Mouse (Mus musculus) liver, adult 2 months (tissue): ENCODE measurements around the gene Kcnb1.

Experiments used
- CTCF ChIP-seq: fragments of 200-500 bp; IDR thresholded peaks from 2 replicates; pipeline ENCODE4 v1.5.1; 2011; ENCODE audit warnings: low read depth, low read length, control low read depth
- POLR2A ChIP-seq: fragments of 200-500 bp; IDR thresholded peaks from 2 replicates; pipeline ENCODE4 v1.6.1; 2011; ENCODE audit warnings: low read length, control low read depth; ENCODE audit not compliant: insufficient read depth; ENCODE audit errors: extremely low read depth

DNA sequence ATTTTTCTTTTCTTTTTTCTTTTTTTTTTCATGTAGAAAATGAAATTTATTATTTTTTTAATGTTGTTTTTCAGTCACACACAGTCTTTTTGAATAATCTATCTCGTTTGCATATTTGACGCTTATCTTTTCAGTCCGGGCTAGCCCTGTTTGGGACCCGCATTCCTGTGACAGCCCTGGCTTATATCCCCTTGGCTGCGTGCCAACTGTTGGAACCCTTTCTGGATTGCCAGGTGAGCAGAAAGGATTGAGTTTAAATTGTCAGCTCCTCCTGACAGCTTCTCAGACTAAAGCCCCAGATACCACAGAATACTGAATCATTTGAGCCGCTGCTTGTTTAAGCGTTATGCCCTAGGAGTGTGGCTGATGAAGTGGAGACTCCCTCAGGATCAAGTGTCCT is 86.4 kb downstream of the Kcnb1 start:
- TF ChIP-seq CTCF (no peak), POLR2A (no peak)
